Mouse (Mus musculus) myocyte (in vitro differentiated cells): ENCODE data around the gene Tmeff2.

ENCODE experiments used
- CEBPB ChIP-seq: IDR thresholded peaks from 2 replicates; pipeline ENCODE4 v1.6.1; 2011; ENCODE audit warnings: mild to moderate bottlenecking, moderate library complexity; ENCODE audit not compliant: poor library complexity, insufficient read depth, severe bottlenecking
- E2F4 ChIP-seq: IDR thresholded peaks from one replicate; pipeline ENCODE4 v1.6.1; 2011; ENCODE audit warnings: mild to moderate bottlenecking, control low read depth, moderate library complexity; ENCODE audit not compliant: insufficient read depth
- MAX ChIP-seq: IDR thresholded peaks from one replicate; pipeline ENCODE4 v1.6.1; 2011; ENCODE audit warnings: low read depth, mild to moderate bottlenecking, control low read depth
- MYOD1 ChIP-seq, 3 experiments: IDR thresholded peaks; one replicate each; pipeline ENCODE4 v1.6.1; 2011; ENCODE audit warnings: control low read depth in 2 of 3, low read depth in 2 of 3, mild to moderate bottlenecking in 2 of 3, moderate library complexity in 1 of 3; ENCODE audit not compliant: insufficient read length in 2 of 3, control insufficient read depth in 1 of 3
- POLR2A ChIP-seq: IDR thresholded peaks from one replicate; pipeline ENCODE4 v1.6.1; 2011; ENCODE audit warnings: low read depth, mild to moderate bottlenecking, control low read depth, moderate library complexity; ENCODE audit not compliant: insufficient read length
- POLR2AphosphoS2 ChIP-seq: IDR thresholded peaks from one replicate; pipeline ENCODE4 v1.6.1; 2011; ENCODE audit warnings: low read depth, control low read depth; ENCODE audit not compliant: insufficient read length
- TCF12 ChIP-seq: IDR thresholded peaks from one replicate; pipeline ENCODE4 v1.6.1; 2011; ENCODE audit warnings: mild to moderate bottlenecking, control low read depth; ENCODE audit not compliant: poor library complexity, insufficient read depth, severe bottlenecking
- TCF3 ChIP-seq: IDR thresholded peaks from one replicate; pipeline ENCODE4 v1.6.1; 2011; ENCODE audit warnings: low read depth, control low read depth; ENCODE audit not compliant: insufficient read length
- USF1 ChIP-seq: IDR thresholded peaks from one replicate; pipeline ENCODE4 v1.6.1; 2011; ENCODE audit warnings: low read depth, mild to moderate bottlenecking, control low read depth, moderate library complexity

DNA sequence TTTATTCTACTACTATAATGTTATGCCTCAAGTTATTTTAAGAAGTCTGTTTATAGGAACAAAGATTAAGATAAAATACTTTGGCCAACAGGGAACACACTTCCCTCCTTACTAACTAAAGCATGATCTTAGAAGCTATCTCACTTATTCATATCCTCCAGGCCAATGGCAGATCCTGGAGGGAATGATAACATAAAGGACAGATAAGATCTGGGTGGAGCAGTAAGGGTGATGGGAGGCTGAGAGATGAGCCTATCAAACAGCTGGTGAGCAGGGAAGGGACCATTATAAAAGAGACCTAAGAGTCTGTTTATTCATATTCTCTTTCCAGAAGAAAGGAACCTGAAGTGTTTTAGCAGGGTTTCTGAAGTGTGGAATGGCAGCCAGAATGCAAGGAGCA is 290.8 kb downstream of the Tmeff2 start:
- TF ChIP-seq POLR2A = no peak
- TF ChIP-seq POLR2AphosphoS2 = no peak
- no peak for TF ChIP-seq E2F4
- TF ChIP-seq USF1 = no peak
- TF ChIP-seq TCF12 = no peak
- TF ChIP-seq MAX = no peak
- no peak for TF ChIP-seq MYOD1 (IDR thresholded peaks at IDR 0.05; ENCODE audit: control insufficient read depth in 1 of 3, insufficient read length in 2 of 3, low read depth in 2 of 3)
- TF ChIP-seq TCF3 = no peak
- no peak for TF ChIP-seq CEBPB
